Mouse (Mus musculus): ENCODE results near the gene Zfp747. TPM values are rescaled to one million over a fixed set of nuclear protein-coding genes. Genes with fewer than 3 reads are reported as not detected.
"Not testable (repeated sequence)": the region's sequence is repeated elsewhere in the genome, so short reads cannot be mapped to it uniquely, and the experiment has no call there.

The Zfp747 gene
- polyA plus RNA-seq, 1 experiment from 2014 or later = 8.6 TPM

DNA sequence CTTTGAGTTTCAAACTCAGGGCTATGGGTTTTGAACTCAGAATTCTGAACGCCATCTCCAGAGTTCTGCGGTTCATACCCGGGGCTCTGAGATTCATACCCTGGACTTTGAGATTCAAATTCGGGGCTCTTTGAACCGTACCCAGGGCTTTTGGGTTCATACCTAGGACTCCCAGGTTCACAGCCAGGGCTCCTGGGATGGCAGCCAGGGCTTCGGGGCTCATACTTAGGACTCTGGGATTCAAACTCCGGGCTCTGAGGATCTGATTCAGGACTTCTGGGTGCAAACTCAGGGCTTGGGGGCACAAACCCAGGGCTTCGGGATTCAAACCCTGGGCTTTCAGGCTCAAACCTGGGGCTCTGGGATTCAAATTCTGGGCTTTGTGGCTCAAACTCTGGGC lies 31.5 kb downstream of the Zfp747 start:
- H3K36me3 ChIP-seq = peaks cover 29% of the 10 kb centered on the region
- peak overlapping the region; percentile 96 for H3K9ac ChIP-seq
- peak overlapping the region; percentile 85 for H3K4me2 ChIP-seq
- peaks cover 28% of the 10 kb centered on the region for H3K4me1 ChIP-seq (replicated peaks)
- 93% methylated on average over 8 of the region's 8 CpGs for WGBS
- no peaks in the 10 kb centered on the region for H3K27me3 ChIP-seq
- no peak for ATAC-seq (ENCODE audit: low read depth)
- no peak overlapping the region for H3K27ac ChIP-seq (replicated peaks)
- H3K9me3 ChIP-seq = no peaks in the 10 kb centered on the region
- peak overlapping the region; percentile 84 for H3K4me3 ChIP-seq

DNA sequence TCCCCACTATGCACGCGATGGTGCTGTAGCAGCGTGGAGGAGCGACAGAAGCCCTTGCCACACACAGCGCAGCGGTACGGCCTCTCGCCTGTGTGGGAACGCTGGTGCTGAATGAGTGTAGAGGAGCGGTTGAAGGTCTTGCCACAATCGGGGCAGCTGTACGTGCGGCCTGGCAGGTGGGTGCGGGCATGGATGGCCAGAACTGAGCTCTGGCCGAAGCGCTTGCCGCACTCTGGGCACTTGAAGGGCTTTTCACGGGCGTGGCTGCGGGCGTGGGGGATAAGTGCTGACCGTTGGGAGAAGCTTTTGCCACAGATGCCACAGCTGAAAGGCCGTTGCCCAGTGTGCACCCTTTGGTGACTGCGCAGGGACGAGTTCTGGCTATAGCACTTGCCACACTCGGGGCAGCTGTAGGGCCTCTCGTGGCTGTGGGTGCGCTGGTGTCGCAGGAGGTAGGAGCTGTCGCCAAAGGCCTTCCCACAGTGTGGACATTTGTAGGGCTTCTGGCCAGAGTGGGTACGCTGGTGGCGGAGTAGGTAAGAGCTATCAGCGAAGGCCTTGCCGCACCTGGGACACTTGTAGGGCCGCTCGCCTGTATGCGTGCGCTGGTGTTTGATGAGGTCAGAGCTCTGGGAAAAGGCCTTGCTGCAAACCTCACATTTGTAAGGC lies 32.4 kb downstream of the Zfp747 start:
- no peak overlapping the region for H3K9ac ChIP-seq

DNA sequence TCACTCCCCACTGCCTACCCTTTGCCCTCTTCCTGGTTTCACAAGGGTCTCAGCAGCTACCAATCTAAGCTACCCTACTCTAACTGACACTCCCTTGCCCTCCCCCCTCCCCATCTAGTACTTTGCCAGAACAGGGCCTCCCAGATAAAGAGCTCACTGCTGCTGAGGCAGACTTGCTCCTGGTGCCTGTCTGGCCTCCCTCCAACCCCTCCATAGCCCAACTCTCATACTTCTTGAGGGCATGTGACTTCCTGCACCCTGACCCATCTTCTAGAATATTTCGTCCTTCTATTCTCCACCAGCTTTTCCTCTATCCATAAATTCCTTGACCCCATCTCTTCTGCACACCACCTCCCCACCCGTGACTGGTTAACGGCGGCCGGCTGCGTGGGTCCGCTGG lies 33.0 kb downstream of the Zfp747 start:
- no peak overlapping the region for H3K4me3 ChIP-seq
- no peaks in the 10 kb centered on the region for H3K27me3 ChIP-seq
- H3K36me3 ChIP-seq = peaks cover 29% of the 10 kb centered on the region
- H3K9me3 ChIP-seq = no peaks in the 10 kb centered on the region
- ATAC-seq (ENCODE audit: low read depth) = no peak
- H3K9ac ChIP-seq = no peak overlapping the region
- 97% methylated on average over 7 of the region's 7 CpGs for WGBS
- H3K4me2 ChIP-seq = no peak overlapping the region
- peaks cover 28% of the 10 kb centered on the region for H3K4me1 ChIP-seq (replicated peaks)
- H3K27ac ChIP-seq (replicated peaks) = no peak overlapping the region

More for the DNA sequence above, 32.4 kb downstream of the Zfp747 start:
- no peaks in the 10 kb centered on the region for H3K9me3 ChIP-seq
- no peaks in the 10 kb centered on the region for H3K27me3 ChIP-seq
- no peak overlapping the region for H3K4me2 ChIP-seq
- peaks cover 29% of the 10 kb centered on the region for H3K36me3 ChIP-seq
- peaks cover 28% of the 10 kb centered on the region for H3K4me1 ChIP-seq (replicated peaks)
- no peak overlapping the region for H3K4me3 ChIP-seq
- ATAC-seq (ENCODE audit: low read depth) = no peak
- 95% methylated on average over 38 of the region's 38 CpGs for WGBS
- no peak overlapping the region for H3K27ac ChIP-seq (replicated peaks)

- Histone ChIP-seq H3K4me2 (no peak overlapping the region), H3K4me1 (replicated peaks) (peaks cover 26% of the 10 kb centered on the region), H3K4me3 (no peak overlapping the region), H3K9me3 (no peaks in the 10 kb centered on the region), H3K9ac (no peak overlapping the region), H3K27ac (replicated peaks) (no peak overlapping the region), H3K27me3 (no peaks in the 10 kb centered on the region), H3K36me3 (peaks cover 29% of the 10 kb centered on the region)
- ATAC-seq (ENCODE audit: low read depth) = no peak
- WGBS = 67% methylated on average over 4 of the region's 4 CpGs
These were observed 33.5 kb downstream of the Zfp747 start for GRCm38 (mm10) chr7:127342332-127342731.

GRCm38 (mm10) chr7:127341861-127342260 lies 34.0 kb downstream of the Zfp747 start:
- not testable (repeated sequence) for H3K4me3 ChIP-seq; H3K4me2 ChIP-seq; H3K27ac ChIP-seq (replicated peaks); H3K9me3 ChIP-seq; H3K27me3 ChIP-seq; H3K9ac ChIP-seq; ATAC-seq (ENCODE audit: low read depth)
- Histone ChIP-seq H3K36me3 (peaks cover 29% of the 10 kb centered on the region), H3K4me1 (replicated peaks) (peaks cover 23% of the 10 kb centered on the region)
- 92% methylated on average over 6 of the region's 6 CpGs for WGBS

GRCm38 (mm10) chr7:127341356-127341755 lies 34.5 kb downstream of the Zfp747 start:
- Histone ChIP-seq H3K4me2 (no peak overlapping the region), H3K27me3 (no peaks in the 10 kb centered on the region), H3K9ac (no peak overlapping the region), H3K4me1 (replicated peaks) (peaks cover 18% of the 10 kb centered on the region), H3K27ac (replicated peaks) (no peak overlapping the region), H3K4me3 (no peak overlapping the region), H3K9me3 (no peaks in the 10 kb centered on the region), H3K36me3 (peaks cover 29% of the 10 kb centered on the region)
- 94% methylated on average over 8 of the region's 8 CpGs for WGBS
- no peak for ATAC-seq (ENCODE audit: low read depth)

DNA sequence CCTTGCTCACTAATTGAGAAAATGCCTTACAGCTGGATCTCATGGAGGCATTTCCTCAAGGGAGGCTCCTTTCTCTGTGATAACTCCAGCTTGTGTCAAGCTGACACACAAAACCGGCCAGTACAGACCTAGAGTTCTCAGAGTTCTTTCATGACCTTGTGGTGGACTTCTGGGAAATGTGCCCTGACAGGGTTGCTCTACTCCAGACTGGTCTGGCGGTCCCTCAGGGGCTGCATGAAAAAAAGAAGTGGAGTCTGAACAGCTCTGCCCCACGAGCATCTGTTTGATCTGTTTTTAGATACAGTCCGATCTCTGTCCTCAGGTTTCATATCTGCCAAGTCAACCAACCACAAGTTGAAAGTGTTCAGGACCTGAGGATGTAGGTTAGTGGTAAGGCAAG lies 38.2 kb downstream of the Zfp747 start:
- Histone ChIP-seq H3K4me1 (replicated peaks) (no peaks in the 10 kb centered on the region), H3K27me3 (no peaks in the 10 kb centered on the region), H3K9ac (no peak overlapping the region), H3K27ac (replicated peaks) (no peak overlapping the region), H3K4me3 (no peak overlapping the region), H3K4me2 (no peak overlapping the region), H3K9me3 (no peaks in the 10 kb centered on the region), H3K36me3 (peaks cover 16% of the 10 kb centered on the region)
- ATAC-seq (ENCODE audit: low read depth) = no peak
- 76% methylated on average over 4 of the region's 4 CpGs for WGBS

DNA sequence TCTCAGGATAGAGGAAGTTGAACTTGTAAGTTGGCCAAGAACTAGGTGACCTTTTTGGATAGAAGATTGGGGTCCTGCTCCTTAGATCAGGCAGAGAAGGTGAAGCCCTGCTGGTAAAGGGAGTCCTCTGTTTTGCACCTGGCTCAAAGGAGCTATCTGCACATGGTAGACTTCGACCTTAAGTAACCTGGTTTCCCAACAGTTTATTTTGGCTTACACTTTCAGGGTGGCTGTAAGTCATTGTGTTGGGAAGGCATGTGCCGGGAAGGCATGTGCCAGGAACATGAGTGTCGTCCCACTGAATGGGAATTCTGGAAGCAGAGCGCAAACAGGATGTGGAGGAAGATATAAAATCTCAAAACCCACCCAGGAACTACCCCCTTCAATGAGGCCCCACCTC lies 40.2 kb downstream of the Zfp747 start:
- 90% methylated on average over 4 of the region's 4 CpGs for WGBS
- no peak for ATAC-seq (ENCODE audit: low read depth)
- no peak overlapping the region for H3K27ac ChIP-seq (replicated peaks)
- H3K9me3 ChIP-seq = no peaks in the 10 kb centered on the region
- no peak overlapping the region for H3K9ac ChIP-seq
- H3K36me3 ChIP-seq = no peaks in the 10 kb centered on the region
- no peaks in the 10 kb centered on the region for H3K27me3 ChIP-seq
- no peak overlapping the region for H3K4me2 ChIP-seq
- no peak overlapping the region for H3K4me3 ChIP-seq
- H3K4me1 ChIP-seq (replicated peaks) = no peaks in the 10 kb centered on the region

DNA sequence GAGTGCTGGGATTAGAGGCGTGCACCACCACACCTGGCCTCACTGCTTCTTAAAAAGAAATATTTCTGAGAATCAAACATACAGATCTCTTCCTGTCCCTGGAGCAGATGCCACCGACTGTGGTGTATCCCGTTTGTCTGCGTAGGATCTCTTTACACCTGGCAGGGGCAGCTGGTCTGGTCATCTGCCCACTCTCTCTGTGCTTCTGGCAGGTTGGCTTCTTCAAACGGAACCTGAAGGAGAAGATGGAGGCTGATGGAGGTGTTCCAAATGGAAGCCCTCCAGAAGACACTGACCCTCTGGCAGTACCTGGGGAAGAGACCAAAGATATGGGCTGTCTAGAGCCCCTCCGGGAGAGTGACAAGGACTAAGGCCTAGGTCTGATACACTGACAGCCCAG lies 42.6 kb downstream of the Zfp747 start:
- Histone ChIP-seq H3K9me3 (no peaks in the 10 kb centered on the region), H3K9ac (no peak overlapping the region), H3K4me1 (replicated peaks) (no peaks in the 10 kb centered on the region), H3K4me3 (no peak overlapping the region), H3K27ac (replicated peaks) (no peak overlapping the region), H3K27me3 (no peaks in the 10 kb centered on the region), H3K4me2 (no peak overlapping the region), H3K36me3 (no peaks in the 10 kb centered on the region)
- 84% methylated on average over 6 of the region's 6 CpGs for WGBS
- no peak for ATAC-seq (ENCODE audit: low read depth)

DNA sequence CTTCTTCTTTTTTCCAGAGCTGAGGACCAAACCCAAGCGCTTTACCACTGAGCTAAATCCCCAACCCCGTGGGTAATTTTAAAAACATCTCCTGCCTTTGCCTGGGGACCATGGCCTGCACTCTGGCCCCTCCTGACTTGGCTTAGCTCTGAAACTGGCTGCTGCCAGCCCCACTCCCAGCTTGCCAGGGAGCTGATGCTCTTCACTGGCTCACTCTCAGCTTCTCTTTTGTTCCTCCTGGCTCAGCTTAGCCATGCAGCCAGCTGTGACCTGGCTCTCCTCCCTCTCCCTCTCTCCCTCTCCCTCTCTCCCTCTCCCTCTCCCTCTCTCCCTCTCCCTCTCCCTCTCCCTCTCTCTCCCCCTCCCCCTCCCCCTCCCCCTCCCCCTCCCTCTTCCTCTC lies 49.2 kb downstream of the Zfp747 start:
- ATAC-seq (ENCODE audit: low read depth) = no peak
- no peak overlapping the region for H3K27ac ChIP-seq (replicated peaks)

DNA sequence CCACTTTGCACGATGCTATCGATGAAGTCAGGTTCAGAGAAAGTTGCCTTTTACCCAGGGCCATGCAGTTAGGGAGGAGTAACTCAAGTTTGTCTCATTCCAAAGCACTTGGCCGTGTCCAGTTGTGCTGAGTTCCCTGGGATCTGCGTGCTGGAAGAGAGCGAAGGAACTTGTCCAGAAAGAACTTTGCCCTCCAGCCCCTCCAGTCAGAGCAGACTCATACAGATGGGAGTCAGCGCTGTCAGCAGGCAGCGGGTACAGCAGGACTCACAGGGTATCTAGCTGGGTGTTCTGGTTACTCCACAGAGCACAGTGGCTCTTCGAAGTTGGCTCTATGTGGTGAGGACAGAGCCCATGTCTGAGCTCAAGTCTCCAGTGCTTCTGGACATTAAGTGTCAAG lies 50.3 kb downstream of the Zfp747 start:
- Histone ChIP-seq H3K4me1 (replicated peaks) (no peaks in the 10 kb centered on the region), H3K27ac (replicated peaks) (no peak overlapping the region), H3K36me3 (no peaks in the 10 kb centered on the region), H3K27me3 (no peaks in the 10 kb centered on the region), H3K9me3 (no peaks in the 10 kb centered on the region), H3K4me2 (no peak overlapping the region), H3K4me3 (no peak overlapping the region), H3K9ac (no peak overlapping the region)
- ATAC-seq (ENCODE audit: low read depth) = no peak
- 87% methylated on average over 8 of the region's 8 CpGs for WGBS

More for the DNA sequence above, 49.2 kb downstream of the Zfp747 start:
- H3K4me3 ChIP-seq = no peak overlapping the region
- H3K4me2 ChIP-seq = no peak overlapping the region
- no peaks in the 10 kb centered on the region for H3K36me3 ChIP-seq
- no peaks in the 10 kb centered on the region for H3K27me3 ChIP-seq
- no peaks in the 10 kb centered on the region for H3K9me3 ChIP-seq
- WGBS = 61% methylated on average over 2 of the region's 2 CpGs
- no peaks in the 10 kb centered on the region for H3K4me1 ChIP-seq (replicated peaks)
- no peak overlapping the region for H3K9ac ChIP-seq

- no peak overlapping the region for H3K27ac ChIP-seq (replicated peaks)
- no peak for ATAC-seq (ENCODE audit: low read depth)
- no peaks in the 10 kb centered on the region for H3K9me3 ChIP-seq
- no peaks in the 10 kb centered on the region for H3K4me1 ChIP-seq (replicated peaks)
- H3K4me3 ChIP-seq = no peak overlapping the region
- H3K4me2 ChIP-seq = no peak overlapping the region
- H3K36me3 ChIP-seq = no peaks in the 10 kb centered on the region
- WGBS = 88% methylated on average over 7 of the region's 7 CpGs
- H3K27me3 ChIP-seq = no peaks in the 10 kb centered on the region
- H3K9ac ChIP-seq = no peak overlapping the region
These were observed 50.9 kb downstream of the Zfp747 start for GRCm38 (mm10) chr7:127324944-127325343.
